Mouse (Mus musculus) A20 (cell line): ENCODE measurements at regions not wholly inside any gene's neighbourhood (a gene's known extent, or its start where the extent isn't known, plus 50 kb on each side); places are given as distances from the start of the nearest gene placed in this dataset.

ENCODE experiments used
- DNase-seq: peaks from one replicate; pipeline ENCODE4 v3.0.0-alpha.2; 2011; ENCODE audit warnings: low read depth, low spot score

- no peak for DNase-seq
Observed at GRCm38 (mm10) chr16:80502559-80502958, 697.9 kb upstream of the Ncam2 start.

GRCm38 (mm10) chr16:80503276-80503675 lies 697.2 kb upstream of the Ncam2 start:
- no peak for DNase-seq

- no peak for DNase-seq
Observed at GRCm38 (mm10) chr16:80512724-80513123, 687.8 kb upstream of the Ncam2 start.

GRCm38 (mm10) chr16:80538039-80538438 lies 662.5 kb upstream of the Ncam2 start:
- DNase-seq: peak; percentile 25

GRCm38 (mm10) chr16:80546598-80546997 lies 653.9 kb upstream of the Ncam2 start:
- DNase-seq: no peak

GRCm38 (mm10) chr16:80567120-80567519 lies 633.4 kb upstream of the Ncam2 start:
- DNase-seq: no peak

GRCm38 (mm10) chr16:80587278-80587677 lies 613.2 kb upstream of the Ncam2 start:
- no peak for DNase-seq

- DNase-seq: no peak
Observed at GRCm38 (mm10) chr16:80603943-80604342, 596.6 kb upstream of the Ncam2 start.
